Mouse (Mus musculus) R1 (cell line): Measurements from ENCODE around the gene Epc2.
A peak's percentile ranks its signal among the peaks of the same experiment; 100 is the strongest.
"Not testable (repeated sequence)": the region's sequence is repeated elsewhere in the genome, so short reads cannot be mapped to it uniquely, and the experiment has no call there.

Experiments
- DNase-seq: peaks from one replicate; pipeline ENCODE4 v3.0.0-alpha.2; 2018; ENCODE audit warnings: low read depth, low spot score

Epc2 gene

GRCm38 (mm10) chr2:49471641-49472355, 20.5 kb downstream of the Epc2 start:
- DNase-seq: peak; percentile 53

- peak; percentile 27 for DNase-seq
Measured at GRCm38 (mm10) chr2:49472443-49472842, 21.2 kb downstream of the Epc2 start.

GRCm38 (mm10) chr2:49482146-49482545, 30.9 kb downstream of the Epc2 start:
- DNase-seq: no peak

- no peak for DNase-seq
Measured at GRCm38 (mm10) chr2:49483382-49483781, 32.1 kb downstream of the Epc2 start.

GRCm38 (mm10) chr2:49501435-49501834, 50.1 kb downstream of the Epc2 start:
- no peak for DNase-seq

GRCm38 (mm10) chr2:49503596-49503995, 52.3 kb downstream of the Epc2 start:
- peak; percentile 72 for DNase-seq

- DNase-seq: not testable (repeated sequence)
Measured at GRCm38 (mm10) chr2:49505151-49505550, 53.9 kb downstream of the Epc2 start.

- no peak for DNase-seq
Measured at GRCm38 (mm10) chr2:49510832-49511231, 59.5 kb downstream of the Epc2 start.

- no peak for DNase-seq
Measured at GRCm38 (mm10) chr2:49516011-49516410, 64.7 kb downstream of the Epc2 start.

GRCm38 (mm10) chr2:49520409-49520808, 69.1 kb downstream of the Epc2 start:
- DNase-seq: no peak

GRCm38 (mm10) chr2:49520989-49521388, 69.7 kb downstream of the Epc2 start:
- DNase-seq: no peak

- no peak for DNase-seq
Measured at GRCm38 (mm10) chr2:49521564-49521963, 70.3 kb downstream of the Epc2 start.

- no peak for DNase-seq
Measured at GRCm38 (mm10) chr2:49522578-49522977, 71.3 kb downstream of the Epc2 start.

GRCm38 (mm10) chr2:49537147-49537546, 85.9 kb downstream of the Epc2 start:
- DNase-seq: no peak

GRCm38 (mm10) chr2:49538056-49538455, 86.8 kb downstream of the Epc2 start:
- no peak for DNase-seq

- no peak for DNase-seq
Measured at GRCm38 (mm10) chr2:49539745-49540144, 88.5 kb downstream of the Epc2 start.

- no peak for DNase-seq
Measured at GRCm38 (mm10) chr2:49547813-49548212, 96.5 kb downstream of the Epc2 start.

- DNase-seq: no peak
Measured at GRCm38 (mm10) chr2:49548492-49548891, 97.2 kb downstream of the Epc2 start.

- DNase-seq: no peak
Measured at GRCm38 (mm10) chr2:49553096-49553495, 101.8 kb downstream of the Epc2 start.

GRCm38 (mm10) chr2:49557339-49557738, 106.1 kb downstream of the Epc2 start:
- DNase-seq: no peak

- DNase-seq: no peak
Measured at GRCm38 (mm10) chr2:49558361-49558760, 107.1 kb downstream of the Epc2 start.

GRCm38 (mm10) chr2:49562688-49563350, 111.5 kb downstream of the Epc2 start:
- DNase-seq: no peak
